In the genomic region with DNA sequence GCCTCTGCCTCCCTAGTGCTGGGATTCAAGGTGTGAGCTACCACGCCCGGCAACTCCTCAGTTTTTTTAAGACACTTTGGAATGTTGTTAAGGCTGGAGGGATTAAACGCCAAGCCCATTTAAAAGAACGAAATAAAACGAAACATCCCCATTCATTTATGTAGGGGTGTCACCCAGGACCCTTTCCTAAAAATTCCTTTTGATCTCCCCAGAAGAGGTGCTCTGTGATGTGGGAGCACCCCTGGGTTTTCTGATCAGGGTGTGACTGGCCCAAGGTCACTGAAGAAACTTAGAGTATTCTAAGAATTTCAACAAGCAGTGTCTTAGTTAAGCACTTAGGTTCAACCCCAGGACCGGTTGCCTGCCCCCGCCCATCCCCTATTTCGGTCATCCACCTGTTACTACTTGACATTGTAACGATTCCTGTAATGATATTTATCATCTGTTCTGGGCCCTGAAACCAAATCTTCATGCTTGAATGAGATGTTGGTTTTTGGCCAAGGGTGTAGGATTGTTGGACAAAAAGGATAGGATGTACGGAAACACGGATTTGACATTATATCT, we compare ENCODE assay signal across 9 mouse cellular contexts. TPM values are rescaled to one million over a fixed set of nuclear protein-coding genes. Genes with fewer than 3 reads are reported as not detected.
DNase-seq lines count a peak whose midpoint lies in the region; ATAC-seq lines count a peak whose summit lies in the region.
"Had no signal": no experiment of that assay in that cellular context is flagged by ENCODE, and none has a peak within 500 bp of the region (broad histone marks: within the 10 kb centered on the region; RNA-seq: fewer than 3 reads in every experiment).

No protein-coding gene starts in this region.

- 46% methylated on average over 11 of the region's 11 CpGs for WGBS in kidney, embryonic 14.5 days
- 54% methylated on average over 11 of the region's 11 CpGs for WGBS in embryonic facial prominence, embryonic 12.5 days
- 51% methylated on average over 11 of the region's 11 CpGs for WGBS in intestine, embryonic 14.5 days
- 37% methylated on average over 11 of the region's 11 CpGs for WGBS in midbrain, embryonic 16.5 days

- H3K9me3 ChIP-seq in kidney, embryonic 14.5 days (ENCODE audit: control insufficient read depth, low read length) = no peaks in the 10 kb centered on the region
- no peaks in the 10 kb centered on the region for H3K9me3 ChIP-seq in embryonic facial prominence, embryonic 12.5 days
- no peaks in the 10 kb centered on the region for H3K9me3 ChIP-seq in intestine, embryonic 14.5 days (ENCODE audit: control insufficient read depth, low read length)
- H3K9me3 ChIP-seq in midbrain, embryonic 16.5 days (replicated peaks; ENCODE audit: control insufficient read depth, low read length, poor library complexity, severe bottlenecking) = no peaks in the 10 kb centered on the region

- H3K4me3 ChIP-seq in kidney, embryonic 14.5 days (ENCODE audit: low read length) = peak overlapping the region; percentile 86
- peak overlapping the region; percentile 87 for H3K4me3 ChIP-seq in embryonic facial prominence, embryonic 12.5 days
- peak overlapping the region; percentile 92 for H3K4me3 ChIP-seq in intestine, embryonic 14.5 days (ENCODE audit: low read depth, low read length)
- H3K4me3 ChIP-seq in midbrain, embryonic 16.5 days (ENCODE audit: low read depth, low read length) = peak overlapping the region; percentile 88

- no peak for DNase-seq in kidney, postnatal 25 days
- no peak for DNase-seq in intestine, embryonic 14.5 days (ENCODE audit: low spot score)
- DNase-seq in testis, postnatal 14 days (ENCODE audit: low spot score) = no peak
- no peak for DNase-seq in adrenal gland, postnatal 10 days
- no peak for DNase-seq in right cerebral cortex, adult 18-20 months

- H3K27me3 ChIP-seq in kidney, embryonic 14.5 days (ENCODE audit: control insufficient read depth, insufficient read depth, low read length) = no peaks in the 10 kb centered on the region
- no peaks in the 10 kb centered on the region for H3K27me3 ChIP-seq in embryonic facial prominence, embryonic 12.5 days
- H3K27me3 ChIP-seq in intestine, embryonic 14.5 days (replicated peaks; ENCODE audit: control insufficient read depth, insufficient read depth, low read length) = no peaks in the 10 kb centered on the region
- no peaks in the 10 kb centered on the region for H3K27me3 ChIP-seq in midbrain, embryonic 16.5 days (ENCODE audit: control insufficient read depth, insufficient read depth, low read depth, low read length)

- no peak for ATAC-seq in kidney, embryonic 14.5 days (ENCODE audit: low FRiP score, low TSS enrichment)
- no peak for ATAC-seq in embryonic facial prominence, embryonic 12.5 days (ENCODE audit: insufficient number of reproducible peaks, insufficient read depth, low FRiP score, low TSS enrichment)
- ATAC-seq in intestine, embryonic 14.5 days (replicated peaks; ENCODE audit: low FRiP score, low TSS enrichment, low read depth) = no peak
- no peak for ATAC-seq in midbrain, embryonic 16.5 days

- H3K36me3 ChIP-seq in kidney, embryonic 14.5 days (ENCODE audit: control insufficient read depth, insufficient read depth, low read length) = no peaks in the 10 kb centered on the region
- H3K36me3 ChIP-seq in embryonic facial prominence, embryonic 12.5 days = 0 out of 2 replicates have a peak, but pooled peaks cover 6% of the 10 kb centered on the region
- no peaks in the 10 kb centered on the region for H3K36me3 ChIP-seq in intestine, embryonic 14.5 days (ENCODE audit: control insufficient read depth, insufficient read depth, low read length)
- no peaks in the 10 kb centered on the region for H3K36me3 ChIP-seq in midbrain, embryonic 16.5 days (ENCODE audit: control insufficient read depth, insufficient read depth, low read length)
- H3K36me3 ChIP-seq: G1E had no signal

- H3K9ac ChIP-seq in kidney, embryonic 14.5 days (ENCODE audit: low read depth, low read length) = peak overlapping the region; percentile 94
- peak overlapping the region; percentile 96 for H3K9ac ChIP-seq in embryonic facial prominence, embryonic 12.5 days
- H3K9ac ChIP-seq in intestine, embryonic 14.5 days (ENCODE audit: low read length) = peak overlapping the region; percentile 98
- H3K9ac ChIP-seq in midbrain, embryonic 16.5 days (ENCODE audit: low read depth, low read length) = no peak overlapping the region; the same call in 1 of the 2 replicates

- peaks cover 42% of the 10 kb centered on the region for H3K4me1 ChIP-seq in kidney, embryonic 14.5 days (ENCODE audit: control insufficient read depth, insufficient read depth, low read length)
- H3K4me1 ChIP-seq in embryonic facial prominence, embryonic 12.5 days = peaks cover 54% of the 10 kb centered on the region
- peaks cover 45% of the 10 kb centered on the region for H3K4me1 ChIP-seq in intestine, embryonic 14.5 days (replicated peaks; ENCODE audit: control insufficient read depth, insufficient read depth, low read length)
- H3K4me1 ChIP-seq in midbrain, embryonic 16.5 days (ENCODE audit: control insufficient read depth, insufficient read depth, low read length) = peaks cover 34% of the 10 kb centered on the region

- H3K4me2 ChIP-seq in kidney, embryonic 14.5 days (replicated peaks; ENCODE audit: low read depth, low read length) = peak overlapping the region; percentile 53
- peak overlapping the region; percentile 84 for H3K4me2 ChIP-seq in embryonic facial prominence, embryonic 12.5 days (replicated peaks)
- peak overlapping the region; percentile 85 for H3K4me2 ChIP-seq in intestine, embryonic 14.5 days (ENCODE audit: low read length)
- H3K4me2 ChIP-seq in midbrain, embryonic 16.5 days (ENCODE audit: low read length) = peak overlapping the region; percentile 87

- no peak overlapping the region for H3K27ac ChIP-seq in kidney, embryonic 14.5 days (ENCODE audit: low read depth, low read length)
- H3K27ac ChIP-seq in embryonic facial prominence, embryonic 12.5 days = no peak overlapping the region
- H3K27ac ChIP-seq in intestine, embryonic 14.5 days (ENCODE audit: low read depth) = no peak overlapping the region
- H3K27ac ChIP-seq in midbrain, embryonic 16.5 days (ENCODE audit: low read length) = no peak overlapping the region

RNA-seq across cellular contexts. Expression of gene Cnn3, which starts 2.5 kb away (rescaled TPM):
- polyA plus RNA-seq in kidney, embryonic 14.5 days (2014; fragmentation: Nextera tagmentation; extraction: Ambion mirVana) = 570 and 666 TPM in 2 replicates
- 896 and 941 TPM in 2 replicates for polyA plus RNA-seq in embryonic facial prominence, embryonic 12.5 days (2016; fragmentation: Nextera tagmentation; extraction: Ambion mirVana)
- polyA plus RNA-seq in intestine, embryonic 14.5 days (2014; fragmentation: Nextera tagmentation; extraction: Ambion mirVana) = 567 and 699 TPM in 2 replicates
- 311 and 357 TPM in 2 replicates for polyA plus RNA-seq in midbrain, embryonic 16.5 days (2015; fragmentation: Nextera tagmentation; extraction: Ambion mirVana)
- 100 to 1,000 TPM; 148 to 215 TPM for total RNA-seq in adrenal gland, postnatal 10 days (2021)
- polyA plus RNA-seq: G1E had no signal
